Mouse (Mus musculus) thymus, adult 2 months (tissue): ENCODE results near the gene Bcor.

Experiments
- CTCF ChIP-seq: fragments of 200-500 bp; IDR thresholded peaks from 2 replicates; pipeline ENCODE4 v1.5.1; 2012; ENCODE audit warnings: mild to moderate bottlenecking, control low read depth, low read length, moderate library complexity, borderline replicate concordance; ENCODE audit not compliant: control insufficient read depth, poor library complexity, insufficient read depth; ENCODE audit errors: extremely low read depth
- POLR2A ChIP-seq: fragments of 200-500 bp; IDR thresholded peaks from 2 replicates; pipeline ENCODE4 v1.6.1; 2012; ENCODE audit warnings: mild to moderate bottlenecking, low read length, control low read depth, moderate library complexity; ENCODE audit not compliant: control insufficient read depth, poor library complexity, insufficient read depth; ENCODE audit errors: extremely low read depth

- TF ChIP-seq POLR2A (no peak), CTCF (no peak)
These were observed 7.9 kb downstream of the Bcor start for GRCm38 (mm10) chrX:12151996-12152904.
